Mouse (Mus musculus) thymus, adult 2 months (tissue): ENCODE results near the gene Cdca3. TPM values are rescaled to one million over a fixed set of nuclear protein-coding genes. Genes with fewer than 3 reads are reported as not detected.

Source experiments
- DNase-seq: peaks from one replicate; pipeline ENCODE4 v3.0.0; 2021
- H3K27ac ChIP-seq: fragments of 200-500 bp; 2 replicates; pipeline ENCODE4 v1.5.1; 2012; ENCODE audit warnings: low read length, control low read depth; ENCODE audit not compliant: control insufficient read depth, insufficient read depth
- H3K27me3 ChIP-seq: fragments of 200-500 bp; 2 replicates; pipeline ENCODE4 v1.6.1; 2012; ENCODE audit warnings: mild to moderate bottlenecking, low read length, moderate library complexity, mixed read lengths; ENCODE audit not compliant: control insufficient read depth, insufficient read depth
- H3K36me3 ChIP-seq: fragments of 200-500 bp; 2 replicates; pipeline ENCODE4 v1.6.1; 2012; ENCODE audit warnings: mild to moderate bottlenecking, low read length, moderate library complexity; ENCODE audit not compliant: control insufficient read depth, insufficient read depth
- H3K4me1 ChIP-seq: fragments of 200-500 bp; replicated peaks from 2 replicates; pipeline ENCODE4 v1.6.1; 2012; ENCODE audit warnings: low read length; ENCODE audit not compliant: control insufficient read depth, insufficient read depth
- H3K4me3 ChIP-seq: fragments of 200-500 bp; 2 replicates; pipeline ENCODE4 v1.5.1; 2012; ENCODE audit warnings: mild to moderate bottlenecking, low read length, control low read depth, moderate library complexity; ENCODE audit not compliant: control insufficient read depth, insufficient read depth
- CTCF ChIP-seq: fragments of 200-500 bp; IDR thresholded peaks from 2 replicates; pipeline ENCODE4 v1.5.1; 2012; ENCODE audit warnings: mild to moderate bottlenecking, control low read depth, low read length, moderate library complexity, borderline replicate concordance; ENCODE audit not compliant: control insufficient read depth, poor library complexity, insufficient read depth; ENCODE audit errors: extremely low read depth
- POLR2A ChIP-seq: fragments of 200-500 bp; IDR thresholded peaks from 2 replicates; pipeline ENCODE4 v1.6.1; 2012; ENCODE audit warnings: mild to moderate bottlenecking, low read length, control low read depth, moderate library complexity; ENCODE audit not compliant: control insufficient read depth, poor library complexity, insufficient read depth; ENCODE audit errors: extremely low read depth
- WGBS: fragments of 180-500 bp; shearing (Covaris S2); methylation state at CpG from one replicate; pipeline ENCODE4 v1.1.7; 2018; 5-methylcytosine and 5-hydroxymethylcytosine counted together
- polyA plus RNA-seq: library from polyadenylated mRNA; depleted of rRNA; stranded (reverse); fragments of >200 nt; gene quantifications from 2 replicates; pipeline ENCODE4 v1.2.3, GENCODE M21; 2012; rRNA removed

Gene Cdca3
- polyA plus RNA-seq, result 202 and 248 TPM in 2 replicates

GRCm38 (mm10) chr6:124828868-124829798, at the start of gene Cdca3, which contains the start of gene Usp5:
Gene Cdca3 (plus strand): TSS chr6:124829547.
Gene Usp5 (minus strand): TSS chr6:124829484.
- Histone ChIP-seq H3K4me3 (peak within 1 kb of the TSS; percentile 72), H3K36me3 (peaks cover 11% of the 10 kb centered on the region), H3K27me3 (no peaks in the 10 kb centered on the region), H3K27ac (peak within 1 kb of the TSS; percentile 58), H3K4me1 (peaks cover 14% of the 10 kb centered on the region)
- WGBS, result under 1% methylated on average over 55 of the region's 55 CpGs
- TF ChIP-seq CTCF, result 0 out of 2 replicates have a peak, but pooled peaks have one; percentile 44
- peak; percentile 57; the same call in 1 of the 2 replicates for TF ChIP-seq POLR2A
- peak; percentile 98 for DNase-seq

GRCm38 (mm10) chr6:124779984-124780416, 49.3 kb upstream of the Cdca3 start:
- Histone ChIP-seq H3K4me1 (peaks cover 28% of the 10 kb centered on the region), H3K36me3 (no peaks in the 10 kb centered on the region), H3K4me3 (peak overlapping the region; percentile 49), H3K27me3 (no peaks in the 10 kb centered on the region), H3K27ac (peak overlapping the region; percentile 67)
- TF ChIP-seq CTCF (no peak), POLR2A (no peak)
- 30% methylated on average over 10 of the region's 10 CpGs for WGBS
- no peak for DNase-seq

GRCm38 (mm10) chr6:124780917-124781316, 48.4 kb upstream of the Cdca3 start:
- DNase-seq, result no peak
- no peaks in the 10 kb centered on the region for H3K27me3 ChIP-seq
- 93% methylated on average over 7 of the region's 7 CpGs for WGBS
- H3K4me3 ChIP-seq, result no peak overlapping the region
- H3K27ac ChIP-seq, result no peak overlapping the region
- no peaks in the 10 kb centered on the region for H3K36me3 ChIP-seq
- H3K4me1 ChIP-seq, result peaks cover 28% of the 10 kb centered on the region
- TF ChIP-seq CTCF (no peak), POLR2A (no peak)

GRCm38 (mm10) chr6:124782436-124782835, 46.9 kb upstream of the Cdca3 start:
- Histone ChIP-seq H3K36me3 (no peaks in the 10 kb centered on the region), H3K27ac (no peak overlapping the region; the same call in 1 of the 2 replicates), H3K27me3 (no peaks in the 10 kb centered on the region), H3K4me3 (peak overlapping the region; percentile 54), H3K4me1 (peaks cover 28% of the 10 kb centered on the region)
- WGBS, result 9% methylated on average over 6 of the region's 6 CpGs
- TF ChIP-seq CTCF (no peak), POLR2A (no peak)
- DNase-seq, result peak; percentile 71

GRCm38 (mm10) chr6:124786756-124787420, 42.5 kb upstream of the Cdca3 start:
- Histone ChIP-seq H3K27ac (no peak overlapping the region), H3K4me1 (peaks cover 3% of the 10 kb centered on the region), H3K27me3 (no peaks in the 10 kb centered on the region), H3K4me3 (no peak overlapping the region), H3K36me3 (no peaks in the 10 kb centered on the region)
- DNase-seq, result no peak
- no peak for TF ChIP-seq CTCF
- no peak for TF ChIP-seq POLR2A
- 46% methylated on average over 8 of the region's 8 CpGs for WGBS

- Histone ChIP-seq H3K27ac (no peak overlapping the region), H3K36me3 (no peaks in the 10 kb centered on the region), H3K27me3 (no peaks in the 10 kb centered on the region), H3K4me3 (no peak overlapping the region), H3K4me1 (no peaks in the 10 kb centered on the region)
- TF ChIP-seq CTCF, result no peak
- TF ChIP-seq POLR2A, result no peak
- WGBS, result 90% methylated on average over 10 of the region's 10 CpGs
- DNase-seq, result no peak
Measured at GRCm38 (mm10) chr6:124787722-124788121, 41.6 kb upstream of the Cdca3 start.
